Mouse (Mus musculus): ENCODE results near the gene Dnm2. TPM values are rescaled to one million over a fixed set of nuclear protein-coding genes. Genes with fewer than 3 reads are reported as not detected.

Dnm2 gene
- total RNA-seq, 2 experiments from 2014 or later = 63.9 to 72.4 TPM

DNA sequence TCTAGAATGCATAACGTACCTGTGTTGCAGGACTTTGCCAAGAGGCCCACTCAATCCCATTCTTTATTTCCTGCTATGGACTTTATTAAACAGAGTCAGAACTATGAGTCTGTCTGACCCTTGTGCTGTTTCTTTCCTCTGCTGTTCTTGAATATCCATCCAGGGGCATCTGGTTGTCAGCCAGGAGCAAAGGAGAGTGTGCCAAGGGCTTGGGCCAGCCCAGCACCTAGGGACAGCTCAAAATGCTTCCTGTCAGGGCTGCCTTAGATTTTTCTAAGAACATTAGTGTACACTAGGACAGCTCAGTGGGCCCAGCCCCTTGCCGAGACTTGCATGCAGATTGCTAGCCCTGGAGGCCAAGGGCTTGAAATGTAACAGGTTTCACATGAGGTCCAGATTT lies 3.1 kb downstream of the Dnm2 start:
- peak; percentile 53 to 54 for DNase-seq

DNA sequence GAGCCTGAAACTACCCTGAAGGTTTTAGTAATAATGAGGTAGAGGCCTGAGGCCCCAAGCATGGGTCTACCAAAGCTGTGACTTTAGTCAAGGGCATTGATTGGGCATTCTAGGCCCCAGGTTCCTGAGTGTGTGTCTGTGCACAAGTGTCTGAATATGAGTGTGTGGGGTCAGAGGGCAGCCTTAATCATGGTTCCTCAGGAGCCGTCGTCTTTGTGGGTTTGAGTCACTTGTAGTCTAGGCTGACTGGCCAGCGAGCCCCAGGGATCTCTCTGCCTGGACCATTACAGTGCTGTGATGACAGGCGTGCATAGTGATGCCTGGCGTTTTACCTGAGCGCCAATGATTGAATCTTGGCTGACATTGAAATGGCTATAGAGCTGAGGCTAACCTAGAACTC lies 3.5 kb downstream of the Dnm2 start:
- no peak for DNase-seq
- intact Hi-C loops (cut with DNase I) = loop anchor here (2.0 kb wide), 1 partner anchor 35 kb away; no protein-coding TSS in a partner anchor

More for the DNA sequence above, 3.1 kb downstream of the Dnm2 start:
- intact Hi-C loops (cut with DNase I) = loop anchor here (2.0 kb wide), 1 partner anchor 35 kb away; no protein-coding TSS in a partner anchor

DNA sequence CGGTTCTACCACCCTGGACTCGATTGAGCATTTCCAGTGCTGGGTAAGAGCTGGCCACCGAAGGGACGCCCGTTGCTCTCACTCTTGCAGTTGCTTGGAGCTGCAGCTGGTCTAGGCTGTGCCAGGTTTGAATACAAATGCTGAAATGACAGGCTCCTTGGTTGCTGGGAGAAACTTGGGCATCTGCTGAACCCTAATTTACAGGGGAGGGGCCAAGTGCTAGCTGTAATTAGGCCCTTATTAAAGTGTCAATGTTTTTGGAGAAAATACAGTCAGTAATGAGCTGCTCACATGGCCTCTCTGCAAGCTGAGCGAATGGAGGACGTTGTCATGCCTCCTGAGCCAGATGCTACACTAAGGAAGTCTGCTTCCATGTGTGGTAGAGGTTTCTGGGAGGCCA lies 6.0 kb downstream of the Dnm2 start:
- no peak for DNase-seq
- intact Hi-C loops (cut with DNase I) = no loop called here

DNA sequence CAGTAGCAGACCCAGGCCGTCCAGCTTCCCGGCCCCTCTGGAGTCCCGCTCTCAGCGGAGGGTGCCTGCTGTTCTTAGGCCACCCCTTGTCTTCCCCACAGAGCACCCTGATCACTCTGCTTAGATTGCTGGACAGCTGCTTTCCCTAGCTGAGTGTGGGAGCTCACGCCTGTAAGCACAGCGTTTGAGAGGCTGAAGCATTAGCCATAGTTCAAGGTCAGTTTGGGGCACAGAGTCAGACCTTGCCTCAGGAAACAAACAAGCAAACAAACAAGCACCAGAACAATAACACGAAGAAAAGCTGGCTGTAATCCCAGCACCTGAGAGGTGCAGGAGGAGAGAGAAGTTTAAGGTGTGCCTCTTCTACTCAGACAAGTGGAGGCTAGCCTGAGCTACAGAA lies 7.4 kb downstream of the Dnm2 start:
- DNase-seq = no peak
- intact Hi-C loops (cut with DNase I) = no loop called here

DNA sequence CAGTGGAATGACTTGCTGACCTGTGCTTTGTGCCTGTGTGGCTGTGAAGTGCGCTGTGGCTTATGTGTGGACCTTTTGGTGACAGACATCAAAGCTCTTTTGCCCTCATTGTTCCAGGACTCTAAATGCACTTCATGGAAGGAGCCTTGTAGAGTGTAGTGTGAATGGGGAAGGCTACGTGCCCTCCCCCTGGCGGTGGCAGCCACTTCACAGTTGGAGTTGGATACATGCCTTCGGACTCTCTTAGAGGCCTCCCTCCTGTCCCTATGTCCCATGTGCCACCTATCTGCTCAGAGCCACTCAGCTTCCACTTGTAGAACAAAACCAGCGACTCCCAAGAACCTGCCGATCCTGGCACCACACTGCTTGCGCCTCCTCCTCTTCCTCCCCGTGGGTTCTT lies 9.1 kb downstream of the Dnm2 start:
- intact Hi-C loops (cut with DNase I) = no loop called here

DNA sequence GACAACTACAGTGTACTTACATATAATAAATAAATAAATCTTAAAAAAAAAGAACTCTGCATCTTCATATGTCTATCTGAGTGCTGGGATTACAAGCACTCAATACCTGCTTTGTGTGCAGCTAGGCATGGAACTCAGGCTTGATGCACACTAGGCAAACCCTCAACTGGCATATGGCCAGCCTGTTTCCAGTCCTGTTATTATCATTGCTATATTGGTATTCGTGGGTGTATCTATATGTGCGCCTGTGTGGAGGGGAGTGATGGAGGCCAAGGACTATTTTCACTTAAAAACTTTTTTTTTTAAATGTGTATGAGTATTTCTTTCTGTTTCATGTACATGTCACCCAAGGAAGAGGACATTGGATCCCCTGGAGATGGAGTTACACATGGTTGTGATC lies 9.7 kb downstream of the Dnm2 start:
- DNase-seq = no peak
- intact Hi-C loops (cut with DNase I) = no loop called here

More for the DNA sequence above, 9.1 kb downstream of the Dnm2 start:
- no peak for DNase-seq

DNA sequence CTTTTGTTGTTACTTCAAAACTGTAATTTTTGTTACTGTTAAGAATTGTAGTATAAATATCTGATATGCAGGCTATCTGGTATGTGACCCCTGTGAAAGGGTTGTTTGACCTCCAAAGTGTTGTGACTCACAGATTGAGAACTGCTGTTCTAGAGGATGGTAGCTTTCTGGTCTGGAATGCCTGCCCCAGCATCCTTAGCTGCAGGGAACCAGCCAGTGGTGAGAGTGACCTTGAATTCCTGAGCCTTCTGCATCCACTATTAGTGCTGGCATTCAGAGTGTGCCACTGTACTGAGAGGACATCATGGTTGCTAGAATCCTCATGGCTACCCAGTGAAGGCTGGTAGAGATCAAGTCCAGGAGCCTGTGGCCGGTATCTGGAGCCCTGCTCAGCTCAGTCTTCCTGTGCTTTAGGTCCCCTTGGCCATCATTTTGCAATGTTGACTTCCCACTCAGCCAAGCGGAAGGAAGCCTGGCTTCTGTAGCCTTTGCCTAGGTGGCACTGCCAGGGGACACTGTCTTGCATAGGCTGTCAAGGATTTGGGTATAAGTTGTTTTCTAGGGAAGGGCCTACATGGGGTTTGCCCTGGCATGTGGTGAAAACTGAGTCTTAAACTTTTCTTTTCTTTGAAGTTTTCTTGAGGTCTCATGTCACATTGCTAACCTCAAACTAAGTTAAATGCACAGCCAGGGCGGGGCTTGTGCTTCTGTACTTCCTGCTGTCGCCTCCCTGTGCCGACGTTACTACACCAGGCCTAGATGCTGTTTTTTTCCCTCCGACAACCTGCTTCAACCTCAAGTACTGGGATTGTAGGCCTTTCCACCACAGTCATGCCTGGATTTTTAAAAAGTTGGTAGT lies 11.3 kb downstream of the Dnm2 start:
- peak in 1 of 2 experiments; percentile 47 for DNase-seq
- intact Hi-C loops (cut with DNase I) = no loop called here

DNA sequence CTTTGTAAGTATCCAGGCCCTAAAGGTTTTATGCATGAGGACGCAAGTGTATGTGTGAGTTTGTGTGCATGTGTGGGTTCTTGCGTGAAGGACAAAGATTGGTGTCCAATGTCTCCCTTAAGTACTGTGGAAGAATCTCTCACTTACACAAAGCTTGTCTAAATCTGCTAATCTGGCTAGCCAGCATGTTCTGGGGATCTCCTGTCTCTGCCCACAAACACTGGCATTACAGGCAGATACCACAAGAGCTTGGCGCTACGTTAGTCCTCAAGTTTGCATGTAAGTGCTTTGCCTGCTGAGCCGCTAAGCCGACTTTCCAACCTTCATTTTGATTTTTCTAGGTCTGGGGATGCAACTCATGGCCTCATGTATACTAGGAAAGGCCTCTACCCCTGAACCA lies 12.9 kb downstream of the Dnm2 start:
- intact Hi-C loops (cut with DNase I) = no loop called here
- no peak for DNase-seq

DNA sequence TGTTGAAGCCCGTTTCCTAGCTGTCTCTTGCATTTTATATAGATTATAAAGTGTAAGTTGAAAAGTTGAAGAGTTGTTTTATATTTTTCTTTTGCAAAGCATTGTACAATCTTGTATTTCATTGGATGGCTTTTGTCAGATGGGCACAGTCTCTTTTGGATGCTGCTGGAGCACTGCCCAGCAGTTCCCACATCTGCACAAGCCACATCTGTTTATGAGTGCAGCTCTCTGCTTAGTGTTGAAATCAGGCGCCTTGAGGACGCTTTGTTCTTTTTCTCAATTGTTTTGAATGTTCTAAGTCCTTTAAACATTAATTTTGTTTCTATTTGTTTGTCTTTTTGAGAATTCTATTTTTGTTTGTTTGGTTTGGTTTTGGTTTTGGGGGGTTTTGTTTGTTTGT lies 13.5 kb downstream of the Dnm2 start:
- intact Hi-C loops (cut with DNase I) = no loop called here
- DNase-seq = peak; percentile 48 to 53

DNA sequence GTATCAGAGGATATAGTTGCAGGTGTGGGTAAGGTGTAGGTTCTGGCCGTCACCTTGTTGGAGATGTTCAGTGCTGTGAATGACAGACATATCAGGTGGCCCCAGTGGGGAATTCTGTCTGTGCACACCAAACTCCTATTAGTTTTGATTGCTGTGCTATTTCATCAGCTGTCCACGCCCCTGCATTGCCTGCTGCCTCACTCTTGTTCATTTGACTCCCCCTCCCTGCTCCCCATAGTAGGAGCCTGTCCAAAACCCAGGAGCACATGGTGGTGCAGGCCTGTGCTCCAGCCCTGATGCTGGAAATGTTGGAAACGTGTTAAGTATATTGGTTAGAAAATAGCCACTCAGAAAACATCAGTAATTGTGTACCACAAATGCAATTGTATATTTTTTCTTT lies 14.7 kb downstream of the Dnm2 start:
- intact Hi-C loops (cut with DNase I) = no loop called here
- no peak for DNase-seq

DNA sequence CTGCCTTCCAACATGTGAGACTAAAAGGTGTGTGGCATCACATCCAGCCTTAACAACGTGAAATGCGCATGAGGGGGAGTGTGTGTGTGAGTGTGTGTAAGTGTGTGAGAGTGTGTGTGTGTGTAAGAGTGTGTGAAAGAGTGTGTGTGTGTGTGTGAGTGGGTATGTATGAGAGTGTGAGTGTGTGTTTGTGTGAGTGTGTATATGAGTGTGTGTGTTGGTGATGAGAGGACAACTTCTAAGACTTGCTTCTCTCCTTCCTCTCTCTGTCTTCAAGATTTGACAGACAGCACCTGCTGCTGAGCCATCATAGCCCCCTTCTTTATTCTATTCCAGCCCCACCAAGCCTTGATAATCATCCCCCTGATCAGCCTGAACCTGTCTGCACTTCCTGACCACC lies 15.2 kb downstream of the Dnm2 start:
- DNase-seq = no peak
- intact Hi-C loops (cut with DNase I) = no loop called here

DNA sequence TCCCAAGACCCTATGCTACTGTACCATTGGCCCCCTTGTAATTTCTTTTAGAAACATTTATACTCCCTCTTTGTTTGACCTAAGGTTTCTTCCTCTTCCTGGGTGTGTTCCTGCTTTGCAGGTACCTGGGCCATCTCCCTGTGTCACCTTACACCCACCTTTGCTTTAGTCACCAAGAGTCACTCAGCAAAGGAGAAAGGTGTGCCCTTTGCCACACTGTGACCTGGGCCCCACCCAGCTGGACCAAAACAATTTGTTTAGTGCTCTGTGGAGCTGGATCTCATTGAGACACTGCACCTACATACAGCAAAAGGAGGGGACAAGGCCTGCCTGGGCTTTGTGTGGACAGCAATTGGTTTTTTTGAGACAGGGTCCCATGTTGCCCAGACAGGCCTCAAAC lies 15.7 kb downstream of the Dnm2 start:
- intact Hi-C loops (cut with DNase I) = no loop called here
- no peak for DNase-seq

DNA sequence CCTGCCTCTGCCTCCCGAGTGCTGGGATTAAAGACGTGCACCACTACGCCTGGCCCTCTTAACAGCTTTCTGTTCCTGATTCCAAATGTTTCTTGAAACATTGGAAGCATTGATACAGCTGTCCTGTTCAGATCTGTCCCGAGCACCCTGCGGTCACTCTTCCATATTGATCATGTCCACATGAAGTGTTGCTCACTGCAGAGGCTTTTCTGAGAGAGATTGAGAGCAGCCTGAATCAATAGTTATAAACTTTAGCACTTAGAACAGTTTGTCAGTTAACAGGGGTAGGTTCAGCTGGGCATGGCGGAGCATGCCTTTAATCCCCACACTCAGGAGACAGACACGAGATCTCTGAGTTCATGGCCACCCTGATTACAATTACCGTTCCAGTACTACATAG lies 19.1 kb downstream of the Dnm2 start:
- no peak for DNase-seq
- intact Hi-C loops (cut with DNase I) = no loop called here

DNA sequence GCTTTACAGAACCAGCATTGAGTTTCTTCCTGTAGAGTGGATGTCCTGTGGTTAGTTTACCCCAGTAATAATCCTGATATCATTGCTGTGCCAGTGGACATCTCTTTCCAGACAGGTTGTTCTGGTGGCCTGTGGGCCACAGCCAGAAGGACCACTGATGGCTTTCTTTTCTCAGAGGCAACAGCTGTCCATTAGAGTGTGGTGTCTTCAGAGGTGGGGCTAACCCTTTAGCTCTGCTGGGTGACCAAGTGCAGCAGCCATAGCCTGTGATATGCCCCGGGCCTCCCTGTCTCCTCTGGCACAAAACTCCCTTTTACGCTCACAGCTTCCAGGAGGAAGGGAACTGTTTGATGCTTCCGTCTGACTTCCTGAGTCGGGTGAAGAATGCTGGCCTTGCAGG lies 19.9 kb downstream of the Dnm2 start:
- intact Hi-C loops (cut with DNase I) = no loop called here
- no peak for DNase-seq

DNA sequence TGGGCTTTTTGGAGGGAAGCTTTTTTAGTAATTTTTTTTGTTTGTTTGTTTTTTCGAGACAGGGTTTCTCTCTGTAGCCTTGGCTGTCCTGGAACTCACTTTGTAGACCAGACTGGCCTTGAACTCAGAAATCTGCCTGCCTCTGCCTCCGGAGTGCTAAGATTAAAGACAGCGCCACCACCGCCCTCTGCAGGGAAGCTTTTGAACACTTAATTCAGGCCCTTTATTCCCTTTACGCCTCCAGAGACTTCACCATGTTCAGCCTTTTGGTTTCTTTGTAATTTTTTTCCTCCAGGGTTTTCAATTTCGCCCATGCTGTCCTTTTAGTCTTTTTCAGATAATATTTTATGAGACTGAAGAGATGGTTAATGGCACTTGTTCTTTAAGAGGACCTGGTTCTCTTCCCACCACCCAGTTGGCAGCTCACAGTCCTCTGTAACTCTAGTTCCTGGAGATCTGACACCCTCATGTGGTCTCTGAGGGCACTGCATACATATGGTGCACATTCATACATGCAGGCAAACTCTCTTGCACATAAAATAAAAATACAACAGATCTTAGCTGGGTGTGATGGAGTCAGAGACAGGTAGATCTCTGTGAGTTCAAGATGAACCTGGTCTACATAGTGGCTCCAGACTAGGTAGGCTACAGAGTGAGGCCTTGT lies 20.5 kb downstream of the Dnm2 start:
- DNase-seq = no peak
- intact Hi-C loops (cut with DNase I) = no loop called here

DNA sequence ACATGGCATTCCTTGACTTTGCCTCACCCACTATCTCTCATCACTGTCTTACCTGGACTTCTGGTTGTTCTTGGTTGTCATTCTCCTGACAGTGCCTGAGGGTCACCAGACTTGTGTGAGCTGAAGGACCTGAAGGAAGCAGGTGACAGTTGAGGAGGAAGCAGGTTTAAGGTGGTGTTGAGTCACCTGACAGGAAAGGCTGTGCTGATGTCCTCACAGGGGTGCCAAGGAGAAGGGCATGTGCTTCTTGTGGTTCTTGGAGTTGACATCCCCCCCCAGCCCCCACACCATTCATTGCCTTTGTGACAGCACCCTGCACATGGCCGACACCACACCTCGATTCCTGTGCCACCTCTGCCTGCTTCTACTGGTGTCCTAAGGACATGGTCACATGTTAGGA lies 23.1 kb downstream of the Dnm2 start:
- no peak for DNase-seq
- intact Hi-C loops (cut with DNase I) = no loop called here

DNA sequence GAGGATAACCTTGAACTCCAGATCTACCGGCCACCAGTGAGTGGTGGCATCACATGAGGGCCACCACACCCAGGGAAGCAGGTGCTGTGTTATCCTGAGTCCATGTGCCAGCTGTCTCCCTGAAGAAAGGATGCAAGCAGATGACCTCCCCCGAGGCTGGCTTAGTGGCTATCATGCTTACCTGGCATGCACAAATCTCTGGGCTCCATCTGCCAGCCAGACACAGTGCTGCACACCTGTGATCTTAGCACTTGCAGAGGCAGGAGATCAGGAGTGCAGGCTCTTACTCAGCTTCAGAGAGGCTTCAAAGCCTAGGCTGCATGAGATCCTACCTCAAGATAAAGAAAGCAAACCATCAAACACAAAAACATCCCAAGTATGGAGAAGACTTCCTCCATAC lies 25.0 kb downstream of the Dnm2 start:
- intact Hi-C loops (cut with DNase I) = no loop called here

DNA sequence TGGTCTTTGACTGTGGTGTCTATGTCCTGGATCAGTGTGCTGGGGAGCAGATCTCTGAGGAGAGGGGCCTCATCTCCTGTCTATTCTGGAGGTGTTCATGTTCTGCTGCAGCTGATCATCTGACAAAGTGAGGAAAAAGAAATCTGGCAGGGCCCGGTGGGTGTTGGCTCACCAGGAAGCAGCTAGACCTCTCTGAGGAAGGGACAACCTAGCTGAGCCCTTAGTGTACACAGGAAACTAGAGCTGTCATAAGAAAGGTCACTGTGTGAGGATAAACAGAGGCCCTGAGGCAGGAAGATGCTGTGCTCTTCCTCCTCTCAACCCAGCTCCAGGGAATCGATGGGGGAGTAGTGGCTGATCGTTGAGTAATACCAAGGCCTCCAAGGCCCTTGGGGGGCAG lies 25.6 kb downstream of the Dnm2 start:
- intact Hi-C loops (cut with DNase I) = no loop called here
- no peak for DNase-seq

More for the DNA sequence above, 25.0 kb downstream of the Dnm2 start:
- DNase-seq = no peak

DNA sequence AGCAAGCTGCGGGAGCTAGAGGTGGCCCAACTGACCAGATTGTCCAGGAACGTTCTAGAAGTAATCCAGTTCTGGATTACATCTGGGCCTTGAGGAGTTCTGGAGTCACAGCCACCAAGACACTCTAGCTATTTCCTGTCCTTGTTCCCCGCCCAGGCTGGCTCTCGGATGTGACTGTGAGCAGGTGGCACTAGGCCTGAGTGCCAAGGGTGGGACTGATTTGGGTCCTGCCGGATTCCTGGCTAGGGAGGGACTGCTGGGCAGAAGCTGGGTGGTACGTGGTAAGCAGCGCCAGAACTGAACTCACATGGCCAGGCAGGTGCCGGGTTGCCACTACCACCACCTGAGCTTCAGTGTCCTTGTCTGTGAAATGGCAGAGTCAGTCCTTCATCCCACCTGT lies 26.7 kb downstream of the Dnm2 start:
- intact Hi-C loops (cut with DNase I) = no loop called here

DNA sequence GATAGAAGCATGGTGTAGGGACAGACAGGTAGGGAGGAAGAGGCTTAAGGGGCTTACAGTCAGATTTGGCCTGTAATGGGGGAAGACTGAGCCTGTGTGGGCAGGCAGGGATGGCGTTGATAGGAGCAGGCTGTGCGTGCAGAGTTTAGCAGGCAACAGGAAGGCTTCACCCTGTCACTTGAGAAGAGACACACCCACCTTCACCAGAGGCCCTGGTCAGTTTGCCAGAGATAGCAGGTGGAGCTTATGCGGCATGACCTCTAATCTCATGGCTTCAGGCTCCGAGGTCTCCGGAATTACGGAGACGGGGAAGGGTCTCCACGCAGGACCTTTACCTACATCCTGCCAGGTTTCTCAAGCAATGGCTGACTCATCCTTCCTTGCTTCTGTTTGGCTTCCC lies 27.2 kb downstream of the Dnm2 start:
- DNase-seq = no peak
- intact Hi-C loops (cut with DNase I) = no loop called here

More for the DNA sequence above, 26.7 kb downstream of the Dnm2 start:
- DNase-seq = no peak

DNA sequence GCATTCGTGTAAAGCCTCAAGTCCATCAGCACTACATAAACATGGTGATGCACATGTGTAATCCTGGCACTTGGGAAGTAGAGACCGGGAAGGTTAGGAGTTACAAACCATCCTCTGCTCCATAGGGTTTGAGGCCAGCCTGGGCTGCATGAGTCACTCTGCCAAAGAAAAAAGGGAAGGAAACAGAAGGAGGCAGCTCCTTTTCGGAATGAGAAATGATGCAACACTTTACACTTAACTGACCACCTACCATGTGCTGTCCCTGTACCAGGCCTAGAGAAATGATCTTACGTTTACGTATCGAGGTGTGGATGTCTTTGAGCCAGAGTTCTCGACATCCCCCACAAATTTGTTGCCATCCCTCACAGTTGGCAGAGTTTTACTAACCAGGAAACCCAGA lies 28.3 kb downstream of the Dnm2 start:
- no peak for DNase-seq
- intact Hi-C loops (cut with DNase I) = no loop called here

DNA sequence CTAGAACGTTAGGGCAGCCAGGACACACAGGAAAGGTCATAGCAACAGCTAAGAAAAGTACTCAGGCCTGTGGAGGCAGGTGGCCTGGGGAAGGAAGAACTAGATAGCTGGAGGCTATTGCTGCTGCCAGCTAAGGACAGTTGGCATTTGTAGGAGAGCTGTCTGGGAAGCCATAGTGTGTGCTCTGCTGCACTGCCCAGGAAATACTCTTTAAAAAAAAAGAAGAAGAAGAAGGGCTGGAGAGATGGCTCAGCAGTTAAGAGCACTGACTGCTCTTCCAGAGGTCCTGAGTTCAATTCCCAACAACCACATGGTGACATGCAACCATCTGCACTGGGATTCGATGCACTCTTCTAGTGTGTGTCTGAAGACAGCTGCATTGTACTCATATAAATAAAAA lies 28.8 kb downstream of the Dnm2 start:
- intact Hi-C loops (cut with DNase I) = no loop called here
- DNase-seq = no peak

Measured in heart, postnatal 36 days (tissue).